Comparison of ENCODE assay signal across 19 mouse cellular contexts in the genomic region with DNA sequence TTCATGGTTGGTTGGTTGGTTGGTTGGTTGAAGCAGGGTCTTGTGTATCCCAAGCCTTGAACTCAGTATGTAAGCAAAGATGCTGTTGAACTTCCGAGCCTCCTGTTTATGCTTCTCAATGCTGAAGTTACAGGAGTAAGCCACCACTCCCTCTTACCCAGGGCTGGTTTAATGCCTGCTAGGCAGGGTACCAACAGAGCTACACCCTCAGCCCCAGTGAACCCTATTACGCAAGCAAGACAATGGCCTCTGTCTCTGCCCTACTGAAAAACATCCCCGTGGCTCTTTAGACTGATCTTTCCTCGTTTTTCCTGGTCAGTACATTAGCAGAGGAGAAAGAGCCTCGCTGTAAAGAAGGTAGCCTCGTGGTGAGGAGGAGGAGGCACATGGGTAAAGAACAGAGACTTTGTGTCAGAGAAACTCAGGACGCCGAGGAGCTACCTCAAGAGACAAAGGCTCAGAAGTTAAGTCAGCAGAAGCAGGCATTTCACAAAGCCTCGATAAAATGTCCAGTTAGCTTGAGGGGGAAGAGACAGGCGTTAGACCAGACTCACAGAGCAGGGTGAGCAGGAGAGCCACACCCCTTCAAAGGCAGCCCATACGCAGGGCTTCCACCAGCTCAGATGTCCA. TPM values are rescaled to one million over a fixed set of nuclear protein-coding genes. Genes with fewer than 3 reads are reported as not detected.
DNase-seq lines count a peak whose midpoint lies in the region; ATAC-seq and TF ChIP-seq lines count a peak whose summit lies in the region.
"Had no signal": no experiment of that assay in that cellular context is flagged by ENCODE, and none has a peak within 500 bp of the region (broad histone marks: within the 10 kb centered on the region; RNA-seq: fewer than 3 reads in every experiment).

No protein-coding gene starts in this region.

- no peaks in the 10 kb centered on the region for H3K9me3 ChIP-seq in liver, embryonic 12.5 days (replicated peaks)
- H3K9me3 ChIP-seq: embryonic facial prominence, embryonic 13.5 days; forebrain, embryonic 12.5 days; heart, embryonic 13.5 days; hindbrain, embryonic 12.5 days had no signal

- H3K27me3 ChIP-seq in liver, adult 2 months (ENCODE audit: control insufficient read depth, insufficient read depth, low read length) = no peaks in the 10 kb centered on the region
- H3K27me3 ChIP-seq in liver, embryonic 12.5 days (replicated peaks) = no peaks in the 10 kb centered on the region
- H3K27me3 ChIP-seq: embryonic facial prominence, embryonic 13.5 days; forebrain, embryonic 12.5 days; heart, embryonic 13.5 days; hindbrain, embryonic 12.5 days had no signal

- H3K4me1 ChIP-seq in liver, adult 2 months (ENCODE audit: control insufficient read depth, insufficient read depth, low read length) = no peaks in the 10 kb centered on the region
- no peaks in the 10 kb centered on the region for H3K4me1 ChIP-seq in liver, embryonic 12.5 days
- H3K4me1 ChIP-seq: forebrain, embryonic 12.5 days; hindbrain, embryonic 12.5 days had no signal

- WGBS in liver, adult 2 months = 65% methylated on average over 11 of the region's 11 CpGs
- WGBS in liver, embryonic 12.5 days (ENCODE audit: insufficient replicate concordance) = 60% methylated on average over 11 of the region's 11 CpGs

- TF ChIP-seq CTCF in liver, adult 2 months (IDR thresholded peaks at IDR 0.05; ENCODE audit: low read depth, low read length) = no peak

- ATAC-seq in liver, embryonic 12.5 days = no peak
- 0 out of 2 replicates have a peak, but pooled peaks have one; percentile 50 for ATAC-seq in megakaryocyte-erythroid progenitor cell, adult 5-6 weeks (replicated peaks; ENCODE audit: low FRiP score, low TSS enrichment, poor library complexity, severe bottlenecking)
- ATAC-seq: hindbrain, embryonic 16.5 days had no signal

- H3K4me2 ChIP-seq in liver, embryonic 12.5 days = no peak overlapping the region
- H3K4me2 ChIP-seq: embryonic facial prominence, embryonic 13.5 days; forebrain, embryonic 12.5 days; heart, embryonic 13.5 days; hindbrain, embryonic 12.5 days had no signal

- H3K9ac ChIP-seq in liver, adult 2 months (ENCODE audit: low read depth, low read length) = no peak overlapping the region
- H3K9ac ChIP-seq in liver, embryonic 12.5 days = no peak overlapping the region
- H3K9ac ChIP-seq: embryonic facial prominence, embryonic 13.5 days; forebrain, embryonic 12.5 days; heart, embryonic 13.5 days; hindbrain, embryonic 12.5 days had no signal

- TF ChIP-seq POLR2A in liver, adult 2 months (IDR thresholded peaks at IDR 0.05; ENCODE audit: extremely low read depth, insufficient read depth, low read length) = no peak

- H3K27ac ChIP-seq in liver, adult 2 months (replicated peaks; ENCODE audit: insufficient read depth, low read depth, low read length) = no peak overlapping the region
- no peak overlapping the region for H3K27ac ChIP-seq in liver, embryonic 12.5 days
- H3K27ac ChIP-seq: embryonic facial prominence, embryonic 13.5 days; forebrain, embryonic 12.5 days; heart, embryonic 13.5 days; hindbrain, embryonic 12.5 days had no signal

- no peaks in the 10 kb centered on the region for H3K36me3 ChIP-seq in liver, adult 2 months (ENCODE audit: control insufficient read depth, insufficient read depth, low read length)
- no peaks in the 10 kb centered on the region for H3K36me3 ChIP-seq in liver, embryonic 12.5 days
- H3K36me3 ChIP-seq: embryonic facial prominence, embryonic 13.5 days; forebrain, embryonic 12.5 days; G1E; heart, embryonic 13.5 days; hindbrain, embryonic 12.5 days had no signal

- H3K79me2 ChIP-seq in liver, adult 2 months (ENCODE audit: control insufficient read depth, insufficient read depth, low read length) = peaks cover 6% of the 10 kb centered on the region; the same call in 1 of the 2 replicates

- peak; percentile 59 for DNase-seq in liver, adult 2 months (ENCODE audit: extremely low read depth, low read depth, low spot score)
- peak; percentile 81 for DNase-seq in A20 (ENCODE audit: low read depth, low spot score)
- DNase-seq in adipocyte (ENCODE audit: low spot score) = peak; percentile 66
- no peak for DNase-seq in cerebellum, postnatal 4 days (ENCODE audit: low spot score in 2 of 2)
- DNase-seq in kidney, postnatal 25 days = no peak
- DNase-seq: adrenal gland, postnatal 10 days; cerebellum, adult 11-12 months; cerebellum, adult 9-10 months; cerebellum, postnatal 25 days; gastrocnemius, postnatal 14 days; heart, postnatal 4 days had no signal

- H3K4me3 ChIP-seq in liver, adult 2 months (ENCODE audit: insufficient read depth, low read depth, low read length) = no peak overlapping the region
- no peak overlapping the region for H3K4me3 ChIP-seq in liver, embryonic 12.5 days
- H3K4me3 ChIP-seq: embryonic facial prominence, embryonic 13.5 days; forebrain, embryonic 12.5 days; heart, embryonic 13.5 days; hindbrain, embryonic 12.5 days had no signal

RNA-seq across cellular contexts. Expression of gene Amigo2, which starts 13.0 kb away (rescaled TPM):
- total RNA-seq in liver, adult 2 months (2014; rRNA removed) = 6.5 and 7.0 TPM in 2 replicates
- 0.76 and 1.4 TPM in 2 replicates for polyA plus RNA-seq in liver, adult 2 months (2012; rRNA removed)
- polyA plus RNA-seq in liver, embryonic 12.5 days (2016; fragmentation: Nextera tagmentation; extraction: Ambion mirVana) = 1.4 and 1.7 TPM in 2 replicates
- 11.7 and 15.0 TPM in 2 replicates for total RNA-seq in megakaryocyte-erythroid progenitor cell, adult 5-6 weeks (2014; fragmentation: Nextera tagmentation)
- total RNA-seq in megakaryocyte-erythroid progenitor cell, adult 5-6 weeks (2017) = 14.0 and 15.9 TPM in 2 replicates
- polyA plus RNA-seq: G1E had no signal

RNA-seq across cellular contexts. Expression of gene Pced1b, which starts 13.2 kb away (rescaled TPM):
- total RNA-seq in liver, adult 2 months (2014; rRNA removed) = 0.92 and 1.9 TPM in 2 replicates
- polyA plus RNA-seq in liver, adult 2 months (2012; rRNA removed) = 4.1 and 5.6 TPM in 2 replicates
- 5.6 and 6.4 TPM in 2 replicates for polyA plus RNA-seq in liver, embryonic 12.5 days (2016; fragmentation: Nextera tagmentation; extraction: Ambion mirVana)
- 28.5 and 38.6 TPM in 2 replicates for total RNA-seq in megakaryocyte-erythroid progenitor cell, adult 5-6 weeks (2014; fragmentation: Nextera tagmentation)
- total RNA-seq in megakaryocyte-erythroid progenitor cell, adult 5-6 weeks (2017) = 5.3 and 6.4 TPM in 2 replicates

Comparison
In these comparisons a context has a peak if more than half of its experiments do, and no peak if none do; other contexts are left out.
1. DNase-seq: peak in liver, adult 2 months (single experiment), A20 (single experiment) and adipocyte (single experiment); none in cerebellum, postnatal 4 days (0 of 2) and kidney, postnatal 25 days (0 of 2).